Mouse (Mus musculus) heart, embryonic 16.5 days (tissue): ENCODE data around the gene Slx4ip. TPM values are rescaled to one million over a fixed set of nuclear protein-coding genes. Genes with fewer than 3 reads are reported as not detected.

ENCODE experiments used
- ATAC-seq: fragments of 200-750 bp; cut with Nextera tagmentation; replicated peaks from 2 replicates; pipeline ENCODE4 v1.8.0; 2017; ENCODE audit warnings: moderate number of reproducible peaks; ENCODE audit not compliant: insufficient read depth, low FRiP score; ENCODE audit errors: extremely low read depth
- H3K27ac ChIP-seq: fragments of 300-500 bp; sonication (generic); 2 replicates; pipeline ENCODE4 v1.5.1; 2014; ENCODE audit warnings: mild to moderate bottlenecking, low read length, control low read depth, moderate library complexity
- H3K27me3 ChIP-seq: fragments of 300-500 bp; sonication (generic); 2 replicates; pipeline ENCODE4 v1.6.1; 2014; ENCODE audit warnings: low read length, mixed read lengths; ENCODE audit not compliant: control insufficient read depth, insufficient read depth
- H3K36me3 ChIP-seq: fragments of 300-500 bp; sonication (generic); 2 replicates; pipeline ENCODE4 v1.6.1; 2014; ENCODE audit not compliant: control insufficient read depth, insufficient read depth
- H3K4me1 ChIP-seq: fragments of 300-500 bp; sonication (generic); 2 replicates; pipeline ENCODE4 v1.6.1; 2014; ENCODE audit warnings: low read length, mixed read lengths; ENCODE audit not compliant: control insufficient read depth, insufficient read depth
- H3K4me2 ChIP-seq: fragments of 300-500 bp; sonication (generic); 2 replicates; pipeline ENCODE4 v1.6.1; 2014; ENCODE audit warnings: low read depth, mild to moderate bottlenecking, control low read depth, low read length
- H3K4me3 ChIP-seq: fragments of 300-500 bp; sonication (generic); 2 replicates; pipeline ENCODE4 v1.5.1; 2014; ENCODE audit warnings: mild to moderate bottlenecking, control low read depth, low read length
- H3K9ac ChIP-seq: fragments of 300-500 bp; sonication (generic); 2 replicates; pipeline ENCODE4 v1.6.1; 2014; ENCODE audit warnings: low read length, control low read depth
- H3K9me3 ChIP-seq: fragments of 300-500 bp; sonication (generic); replicated peaks from 2 replicates; pipeline ENCODE4 v1.6.1; 2016; ENCODE audit warnings: low read length; ENCODE audit not compliant: control insufficient read depth
- WGBS: fragments of 180-500 bp; shearing (Covaris S2); extraction: QIAGEN DNeasy Blood & Tissue Kit; methylation state at CpG from one replicate; pipeline ENCODE4 v1.1.7; 2014; 5-methylcytosine and 5-hydroxymethylcytosine counted together
- polyA plus RNA-seq: library from polyadenylated mRNA; unstranded; fragments of >200 nt; fragmentation: Nextera tagmentation; extraction: Ambion mirVana; gene quantifications from 2 replicates; pipeline ENCODE4 v1.2.1, GENCODE M21; 2015

Slx4ip gene
- polyA plus RNA-seq, 1 experiment from 2014 or later = 4.3 TPM

DNA sequence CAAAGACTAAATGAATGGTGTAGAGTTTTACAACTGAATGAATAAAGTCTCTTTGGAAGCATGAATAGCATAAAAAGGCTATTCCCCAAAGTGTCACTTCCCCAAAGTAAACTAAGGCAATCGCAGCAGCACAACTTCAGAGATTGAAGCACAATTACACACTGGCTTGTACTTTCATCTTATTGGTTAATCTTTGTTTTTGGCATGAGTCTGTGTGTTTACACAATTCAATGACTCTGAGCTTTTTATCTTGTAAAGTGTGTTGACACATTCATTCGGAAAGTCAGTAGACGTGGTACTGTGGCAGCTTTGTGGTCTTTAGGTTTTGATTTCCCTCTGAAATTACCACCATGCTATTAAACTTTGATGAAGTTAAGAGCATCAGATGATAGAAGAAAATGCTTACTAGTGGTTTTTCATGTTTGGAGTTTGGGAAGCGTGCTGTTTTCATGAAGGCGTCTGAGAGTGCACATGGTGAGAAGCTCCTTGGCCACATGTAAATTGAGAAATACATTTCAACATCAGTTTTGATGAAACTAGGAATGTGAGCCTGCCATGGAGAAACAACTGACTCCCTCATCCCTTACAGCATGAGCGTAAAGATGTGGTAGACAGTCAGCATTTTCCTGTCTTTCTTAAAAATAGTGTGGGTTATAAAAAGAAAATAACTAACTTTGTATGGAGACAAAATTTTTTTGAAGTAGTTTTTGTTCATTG is 88.2 kb downstream of the Slx4ip start:
- ATAC-seq = no peak
- Histone ChIP-seq H3K9ac (no peak overlapping the region), H3K36me3 (no peaks in the 10 kb centered on the region), H3K27ac (no peak overlapping the region), H3K4me1 (no peaks in the 10 kb centered on the region), H3K4me3 (no peak overlapping the region), H3K4me2 (no peak overlapping the region), H3K27me3 (no peaks in the 10 kb centered on the region), H3K9me3 (no peaks in the 10 kb centered on the region)
- WGBS = 80% methylated on average over 6 of the region's 6 CpGs

DNA sequence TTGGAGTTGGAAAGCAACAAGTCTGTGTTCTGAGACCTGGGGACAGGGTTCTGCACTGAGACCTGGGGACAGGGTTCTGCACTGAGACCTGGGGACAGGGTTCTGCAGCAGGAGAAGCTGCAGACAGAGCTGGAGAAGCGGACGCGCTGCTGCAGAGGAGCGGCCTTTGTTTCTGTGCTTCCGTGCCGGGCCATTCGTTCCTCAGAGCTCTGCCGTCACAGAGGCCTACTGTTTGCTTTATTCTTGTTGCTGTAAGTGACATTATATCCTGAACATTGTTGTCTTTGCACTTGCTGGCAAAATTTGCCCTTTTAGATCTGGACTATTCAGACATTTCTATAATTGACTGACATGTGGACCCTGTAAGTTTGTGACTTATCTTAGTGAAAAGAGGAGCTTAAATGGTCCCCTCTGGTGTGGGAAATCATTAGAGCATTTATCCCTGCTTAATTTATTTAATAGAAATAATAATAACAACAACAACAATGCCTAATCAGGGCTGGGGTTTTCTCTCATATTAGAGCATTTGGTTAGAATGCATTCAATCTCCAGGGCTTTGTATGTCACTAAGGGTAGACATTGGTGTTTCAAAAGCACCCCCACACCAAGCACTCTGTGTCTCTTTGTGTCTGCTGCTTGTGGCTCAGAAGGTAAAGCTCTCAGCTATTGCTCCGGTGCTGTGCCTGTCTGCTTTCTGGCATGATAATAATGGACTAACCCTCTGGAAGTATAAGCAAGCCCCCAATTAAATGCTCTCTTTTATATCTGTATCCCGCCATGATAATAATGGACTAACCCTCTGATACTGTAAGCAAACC is 90.3 kb downstream of the Slx4ip start:
- WGBS = 73% methylated on average over 10 of the region's 10 CpGs
- H3K36me3 ChIP-seq = no peaks in the 10 kb centered on the region
- H3K27ac ChIP-seq = no peak overlapping the region

DNA sequence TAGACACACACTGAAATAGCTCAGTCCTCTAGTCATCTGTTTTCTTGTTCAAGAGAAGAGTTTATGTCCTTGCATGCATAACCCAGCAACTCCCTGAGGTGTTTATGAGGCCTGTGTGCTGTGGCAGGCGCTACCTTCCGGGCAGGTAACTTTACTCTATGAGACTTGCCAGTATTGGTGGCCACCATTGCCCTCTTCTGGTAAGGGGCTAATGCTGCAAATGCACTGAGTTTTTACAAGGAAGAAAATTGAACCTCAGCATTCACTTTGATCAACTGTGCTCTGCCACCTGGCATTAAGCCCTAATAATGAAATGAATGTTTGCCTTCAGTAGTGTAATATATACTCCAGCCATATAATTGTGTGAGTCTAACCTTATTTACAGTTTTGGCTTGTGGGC is 92.9 kb downstream of the Slx4ip start:
- 0 out of 2 replicates have a peak, but pooled peaks cover 3% of the 10 kb centered on the region for H3K4me1 ChIP-seq
- no peaks in the 10 kb centered on the region for H3K36me3 ChIP-seq
- no peak for ATAC-seq
- no peak overlapping the region for H3K4me2 ChIP-seq
- no peaks in the 10 kb centered on the region for H3K9me3 ChIP-seq
- no peak overlapping the region for H3K27ac ChIP-seq
- H3K9ac ChIP-seq = no peak overlapping the region
- H3K4me3 ChIP-seq = no peak overlapping the region
- 84% methylated on average over 2 of the region's 2 CpGs for WGBS
- H3K27me3 ChIP-seq = no peaks in the 10 kb centered on the region

More for the DNA sequence above, 90.3 kb downstream of the Slx4ip start:
- no peak overlapping the region for H3K9ac ChIP-seq
- no peak for ATAC-seq
- H3K4me3 ChIP-seq = no peak overlapping the region
- H3K27me3 ChIP-seq = no peaks in the 10 kb centered on the region
- H3K9me3 ChIP-seq = no peaks in the 10 kb centered on the region
- H3K4me1 ChIP-seq = no peaks in the 10 kb centered on the region
- no peak overlapping the region for H3K4me2 ChIP-seq

DNA sequence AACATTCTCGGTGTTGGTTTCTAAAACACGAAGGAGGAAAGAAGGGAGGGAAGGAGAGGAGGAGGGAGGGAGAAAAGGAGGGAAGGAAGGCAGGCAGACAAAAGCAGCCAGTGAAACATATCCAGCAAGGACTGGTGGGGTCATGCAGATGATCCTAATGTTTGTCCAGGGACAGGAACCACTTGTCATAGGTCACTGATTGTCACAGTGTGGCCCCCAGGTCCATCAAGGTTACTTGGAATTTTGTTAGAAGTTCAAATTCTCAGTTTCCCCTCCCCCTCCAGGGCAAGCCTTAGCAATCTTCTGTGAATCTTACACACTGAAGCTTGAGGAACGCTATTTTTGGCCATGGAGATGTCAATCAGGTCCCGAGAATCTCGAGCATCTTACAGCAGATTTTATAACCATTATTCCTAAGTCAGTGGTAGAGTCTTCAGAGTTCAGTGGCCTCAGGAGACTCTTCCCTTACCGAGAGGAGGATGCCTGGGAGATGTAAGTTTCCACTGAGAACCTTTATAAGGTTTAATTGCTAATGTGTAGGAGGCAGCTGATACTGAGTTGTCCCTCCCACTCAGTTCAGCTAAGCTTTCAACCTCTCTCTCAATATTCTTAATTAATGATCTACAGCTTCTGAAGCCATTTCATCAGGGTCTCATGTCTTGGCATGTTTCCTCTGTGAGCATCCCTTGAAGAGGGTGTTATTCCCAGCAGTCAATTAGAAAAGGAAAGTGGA is 95.1 kb downstream of the Slx4ip start:
- WGBS = 66% methylated on average over 6 of the region's 6 CpGs
- Histone ChIP-seq H3K36me3 (no peaks in the 10 kb centered on the region), H3K4me3 (no peak overlapping the region), H3K4me1 (0 out of 2 replicates have a peak, but pooled peaks cover 3% of the 10 kb centered on the region), H3K9me3 (no peaks in the 10 kb centered on the region), H3K4me2 (no peak overlapping the region), H3K27ac (no peak overlapping the region), H3K27me3 (no peaks in the 10 kb centered on the region), H3K9ac (no peak overlapping the region)
- ATAC-seq = no peak

DNA sequence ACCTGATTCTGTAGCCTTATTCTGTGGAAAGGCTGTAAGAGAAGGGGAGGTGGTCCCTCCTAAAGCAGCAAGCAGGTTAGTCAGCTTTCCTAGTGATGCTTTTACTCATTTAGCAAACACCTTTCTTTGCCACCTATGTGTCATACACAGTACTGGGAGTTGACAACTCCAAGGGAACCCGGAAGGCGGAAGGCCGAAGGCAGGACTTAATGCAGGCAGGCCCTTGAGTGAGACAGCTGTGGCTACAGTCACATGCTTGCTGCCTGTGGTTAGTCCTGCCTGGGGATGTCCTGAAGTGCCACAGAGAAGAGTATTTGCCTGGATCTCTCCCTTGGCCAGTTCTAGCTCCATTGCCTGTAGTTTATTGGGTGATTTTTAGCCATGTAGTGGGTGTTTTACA is 102.1 kb downstream of the Slx4ip start:
- Histone ChIP-seq H3K4me3 (no peak overlapping the region), H3K27me3 (no peaks in the 10 kb centered on the region), H3K4me1 (peaks cover 6% of the 10 kb centered on the region), H3K9me3 (no peaks in the 10 kb centered on the region), H3K4me2 (no peak overlapping the region), H3K9ac (no peak overlapping the region), H3K27ac (no peak overlapping the region), H3K36me3 (no peaks in the 10 kb centered on the region)
- 70% methylated on average over 3 of the region's 3 CpGs for WGBS
- ATAC-seq = no peak

DNA sequence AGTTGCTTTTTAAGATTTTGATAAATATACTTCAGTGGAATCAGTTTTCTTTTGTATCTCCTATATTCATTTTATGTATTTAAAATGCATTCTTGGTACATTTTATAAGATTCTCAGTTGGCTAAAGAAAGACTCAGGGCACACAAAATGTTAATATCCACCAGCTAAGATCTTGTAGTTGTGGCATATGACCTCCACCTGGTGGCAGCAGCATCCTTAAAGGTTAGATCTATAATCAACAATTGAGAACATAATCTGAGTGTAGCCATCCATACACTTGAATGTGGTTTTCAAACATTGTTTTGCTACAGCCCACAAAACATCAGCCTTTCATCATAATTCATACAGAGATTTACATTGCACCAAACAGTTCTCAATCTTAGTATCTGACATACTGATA is 106.1 kb downstream of the Slx4ip start:
- Histone ChIP-seq H3K4me1 (peaks cover 6% of the 10 kb centered on the region), H3K9me3 (no peaks in the 10 kb centered on the region), H3K27ac (no peak overlapping the region), H3K27me3 (no peaks in the 10 kb centered on the region), H3K4me3 (no peak overlapping the region), H3K9ac (no peak overlapping the region), H3K4me2 (no peak overlapping the region), H3K36me3 (no peaks in the 10 kb centered on the region)
- no peak for ATAC-seq

DNA sequence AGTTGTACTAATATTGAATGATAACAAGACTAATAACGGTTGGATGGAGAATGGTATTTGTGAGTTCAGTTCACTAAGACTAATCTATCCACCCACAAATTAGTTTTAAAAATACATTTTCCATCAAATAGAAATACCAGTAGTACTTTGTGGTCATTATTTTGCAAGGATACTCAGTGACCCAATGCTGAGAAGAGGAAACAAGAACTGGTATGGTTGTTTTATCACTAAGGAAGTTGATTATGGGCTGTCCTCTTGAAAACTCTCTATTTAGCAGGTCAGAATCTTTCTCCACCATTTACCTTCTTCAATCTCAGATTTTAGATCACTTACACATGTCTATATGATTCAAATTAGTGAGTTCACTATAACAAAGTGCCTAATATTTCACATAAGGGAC is 111.0 kb downstream of the Slx4ip start:
- Histone ChIP-seq H3K9me3 (no peaks in the 10 kb centered on the region), H3K27me3 (no peaks in the 10 kb centered on the region), H3K4me3 (no peak overlapping the region), H3K9ac (no peak overlapping the region), H3K4me2 (no peak overlapping the region), H3K27ac (no peak overlapping the region), H3K4me1 (peaks cover 5% of the 10 kb centered on the region), H3K36me3 (no peaks in the 10 kb centered on the region)
- WGBS = 98% methylated on average over 1 of the region's 1 CpGs
- ATAC-seq = no peak

DNA sequence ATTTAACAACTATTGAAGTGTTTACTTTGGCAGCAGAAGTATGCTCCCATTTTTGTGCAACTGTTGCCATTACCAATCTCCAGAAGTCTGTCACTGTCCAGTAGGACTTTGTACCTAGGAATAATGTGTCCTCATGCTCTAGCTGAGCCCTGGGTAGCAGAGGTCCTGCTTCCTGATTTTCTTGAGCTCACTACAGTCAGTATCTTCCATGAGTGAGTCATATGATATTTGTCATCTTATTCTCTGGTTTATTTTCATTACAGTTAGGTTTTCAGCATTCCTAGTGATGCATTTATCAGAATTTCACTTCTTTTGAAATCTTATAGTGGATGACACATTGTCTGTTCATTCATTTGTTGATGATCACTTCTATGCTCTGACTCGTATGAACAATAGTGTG is 115.6 kb downstream of the Slx4ip start:
- Histone ChIP-seq H3K4me1 (peaks cover 5% of the 10 kb centered on the region), H3K27me3 (no peaks in the 10 kb centered on the region), H3K27ac (no peak overlapping the region), H3K9ac (no peak overlapping the region), H3K9me3 (no peaks in the 10 kb centered on the region), H3K36me3 (no peaks in the 10 kb centered on the region), H3K4me3 (no peak overlapping the region), H3K4me2 (no peak overlapping the region)
- ATAC-seq = no peak
- WGBS = 73% methylated on average over 1 of the region's 1 CpGs

DNA sequence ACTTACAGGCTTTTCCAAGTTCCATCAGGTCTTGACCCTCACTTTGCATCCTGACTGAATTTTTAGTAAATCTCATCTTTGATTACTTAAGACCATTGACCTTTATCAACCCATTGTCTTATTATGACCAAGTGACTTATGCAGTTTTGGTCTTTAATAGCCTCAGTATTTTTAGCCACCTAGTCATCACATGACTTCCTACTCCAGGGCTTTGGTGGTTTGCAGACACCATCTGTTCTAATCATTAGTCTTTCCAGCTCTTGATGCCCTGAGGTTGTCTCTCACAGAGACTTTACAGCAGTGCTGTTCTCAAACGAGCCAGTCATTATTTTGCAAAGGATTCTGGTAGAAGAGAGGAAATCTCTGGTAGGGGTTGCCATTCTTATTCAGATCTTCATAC is 121.0 kb downstream of the Slx4ip start:
- Histone ChIP-seq H3K27me3 (no peaks in the 10 kb centered on the region), H3K9ac (no peak overlapping the region), H3K4me3 (no peak overlapping the region), H3K36me3 (no peaks in the 10 kb centered on the region; the same call in 1 of the 2 replicates), H3K4me1 (no peaks in the 10 kb centered on the region), H3K4me2 (no peak overlapping the region), H3K27ac (no peak overlapping the region), H3K9me3 (no peaks in the 10 kb centered on the region)
- WGBS = 53% methylated on average over 1 of the region's 1 CpGs
- ATAC-seq = no peak
